Mouse (Mus musculus) NIH3T3 (cell line): ENCODE results near the gene Ltf.

Source experiments
- DNase-seq: peaks from one replicate; pipeline ENCODE4 v3.0.0-alpha.2; 2012; ENCODE audit warnings: low read depth

Gene Ltf

GRCm38 (mm10) chr9:111087960-111088359 is 68.9 kb downstream of the Ltf start:
- no peak for DNase-seq

GRCm38 (mm10) chr9:111088886-111089285 is 69.8 kb downstream of the Ltf start:
- no peak for DNase-seq
